Comparison of ENCODE assay signal across 15 mouse cellular contexts in genomic region chr16:75193404-75193803, GRCm38 (mm10).
DNase-seq lines count a peak whose midpoint lies in the region; ATAC-seq and TF ChIP-seq lines count a peak whose summit lies in the region.
"Had no signal": no experiment of that assay in that cellular context is flagged by ENCODE, and none has a peak within 500 bp of the region (broad histone marks: within the 10 kb centered on the region; RNA-seq: fewer than 3 reads in every experiment).

No protein-coding gene starts in this region.

- DNase-seq in kidney, adult 2 months, result peak; percentile 4
- DNase-seq in testis, postnatal 14 days (ENCODE audit: low spot score), result no peak
- no peak for DNase-seq in brain, embryonic 14.5 days (ENCODE audit: low read depth)
- peak; percentile 41 for DNase-seq in testis, postnatal 10 days (ENCODE audit: low spot score)
- DNase-seq in right cerebral cortex, postnatal 4 days, result no peak
- no peak for DNase-seq in frontal cortex, postnatal 14 days (ENCODE audit: low spot score in 2 of 2)
- DNase-seq: heart, adult 18-20 months; heart, postnatal 36 days; lung, adult 18-20 months; midbrain, embryonic 14.5 days; right cerebral cortex, postnatal 25 days had no signal

- TF ChIP-seq CTCF in kidney, adult 2 months (conservative IDR thresholded peaks at IDR 0.05; ENCODE audit: insufficient read depth, insufficient read length, low read depth, low read length), result no peak; the same call in 1 of the 2 replicates
- peak; percentile 8; the same call in 1 of the 2 replicates for TF ChIP-seq CTCF in testis, adult 2 months (IDR thresholded peaks at IDR 0.05; ENCODE audit: control insufficient read depth, insufficient read depth, insufficient replicate concordance, low read depth, low read length)
- TF ChIP-seq CTCF in brain, embryonic 14.5 days (IDR thresholded peaks at IDR 0.05; ENCODE audit: borderline replicate concordance, extremely low read depth, insufficient read depth, insufficient read length), result peak; percentile 18; the same call in 1 of the 2 replicates

- no peaks in the 10 kb centered on the region for H3K36me3 ChIP-seq in kidney, adult 2 months (ENCODE audit: control insufficient read depth, insufficient read depth, low read length)
- no peaks in the 10 kb centered on the region for H3K36me3 ChIP-seq in kidney, embryonic 15.5 days
- no peaks in the 10 kb centered on the region for H3K36me3 ChIP-seq in testis, adult 2 months (ENCODE audit: control insufficient read depth, insufficient read depth, low read length)
- H3K36me3 ChIP-seq: embryonic facial prominence, embryonic 12.5 days had no signal

- ATAC-seq in kidney, embryonic 15.5 days (replicated peaks; ENCODE audit: low FRiP score), result no peak
- ATAC-seq: forebrain, embryonic 16.5 days had no signal

- H3K27me3 ChIP-seq in kidney, adult 2 months (replicated peaks; ENCODE audit: control insufficient read depth, insufficient read depth, low read length), result no peaks in the 10 kb centered on the region
- H3K27me3 ChIP-seq in kidney, embryonic 15.5 days, result no peaks in the 10 kb centered on the region
- H3K27me3 ChIP-seq in testis, adult 2 months (ENCODE audit: control insufficient read depth, insufficient read depth, low read length), result no peaks in the 10 kb centered on the region
- H3K27me3 ChIP-seq: embryonic facial prominence, embryonic 12.5 days had no signal

- WGBS in kidney, adult 2 months, result 76% methylated on average over 2 of the region's 2 CpGs
- WGBS in kidney, embryonic 15.5 days, result 77% methylated on average over 2 of the region's 2 CpGs

- H3K9ac ChIP-seq in kidney, embryonic 15.5 days, result no peak overlapping the region
- H3K9ac ChIP-seq: embryonic facial prominence, embryonic 12.5 days had no signal

- H3K27ac ChIP-seq in kidney, adult 2 months (ENCODE audit: insufficient read depth, low read depth, low read length), result no peak overlapping the region
- no peak overlapping the region for H3K27ac ChIP-seq in kidney, embryonic 15.5 days
- no peak overlapping the region for H3K27ac ChIP-seq in testis, adult 2 months (ENCODE audit: control insufficient read depth, insufficient read depth, low read depth, low read length)
- H3K27ac ChIP-seq: embryonic facial prominence, embryonic 12.5 days had no signal

- H3K9me3 ChIP-seq in kidney, embryonic 15.5 days (replicated peaks), result no peaks in the 10 kb centered on the region
- H3K9me3 ChIP-seq: embryonic facial prominence, embryonic 12.5 days had no signal

- no peaks in the 10 kb centered on the region for H3K4me1 ChIP-seq in kidney, adult 2 months (ENCODE audit: control insufficient read depth, insufficient read depth, low read length)
- H3K4me1 ChIP-seq in kidney, embryonic 15.5 days, result no peaks in the 10 kb centered on the region
- no peaks in the 10 kb centered on the region for H3K4me1 ChIP-seq in testis, adult 2 months (ENCODE audit: control insufficient read depth, insufficient read depth, low read length)
- H3K4me1 ChIP-seq: embryonic facial prominence, embryonic 12.5 days had no signal

- no peak overlapping the region for H3K4me3 ChIP-seq in kidney, adult 2 months (ENCODE audit: insufficient read depth, low read depth, low read length)
- H3K4me3 ChIP-seq in kidney, embryonic 15.5 days (replicated peaks), result no peak overlapping the region
- H3K4me3 ChIP-seq in testis, adult 2 months (ENCODE audit: control insufficient read depth, low read depth, low read length), result no peak overlapping the region
- H3K4me3 ChIP-seq: embryonic facial prominence, embryonic 12.5 days had no signal

- TF ChIP-seq POLR2A in kidney, adult 2 months (IDR thresholded peaks at IDR 0.05; ENCODE audit: low read depth, low read length), result no peak
- TF ChIP-seq POLR2A in testis, adult 2 months (IDR thresholded peaks at IDR 0.05; ENCODE audit: control insufficient read depth, low read depth, low read length), result no peak
- TF ChIP-seq POLR2A in brain, embryonic 14.5 days (IDR thresholded peaks at IDR 0.05; ENCODE audit: borderline replicate concordance, extremely low read depth, insufficient read depth, insufficient read length, poor library complexity, severe bottlenecking), result no peak

- no peak overlapping the region for H3K4me2 ChIP-seq in kidney, embryonic 15.5 days
- H3K4me2 ChIP-seq: embryonic facial prominence, embryonic 12.5 days had no signal

Comparison
In these comparisons a context has a peak if more than half of its experiments do, and no peak if none do; other contexts are left out.
1. DNase-seq: peak in kidney, adult 2 months (single experiment) and testis, postnatal 10 days (single experiment); none in testis, postnatal 14 days (single experiment), brain, embryonic 14.5 days (single experiment), right cerebral cortex, postnatal 4 days (single experiment) and frontal cortex, postnatal 14 days (0 of 2).